Mouse (Mus musculus): ENCODE data around the gene Col12a1.
A peak's percentile ranks its signal among the peaks of the same experiment; 100 is the strongest.

The Col12a1 gene

DNA sequence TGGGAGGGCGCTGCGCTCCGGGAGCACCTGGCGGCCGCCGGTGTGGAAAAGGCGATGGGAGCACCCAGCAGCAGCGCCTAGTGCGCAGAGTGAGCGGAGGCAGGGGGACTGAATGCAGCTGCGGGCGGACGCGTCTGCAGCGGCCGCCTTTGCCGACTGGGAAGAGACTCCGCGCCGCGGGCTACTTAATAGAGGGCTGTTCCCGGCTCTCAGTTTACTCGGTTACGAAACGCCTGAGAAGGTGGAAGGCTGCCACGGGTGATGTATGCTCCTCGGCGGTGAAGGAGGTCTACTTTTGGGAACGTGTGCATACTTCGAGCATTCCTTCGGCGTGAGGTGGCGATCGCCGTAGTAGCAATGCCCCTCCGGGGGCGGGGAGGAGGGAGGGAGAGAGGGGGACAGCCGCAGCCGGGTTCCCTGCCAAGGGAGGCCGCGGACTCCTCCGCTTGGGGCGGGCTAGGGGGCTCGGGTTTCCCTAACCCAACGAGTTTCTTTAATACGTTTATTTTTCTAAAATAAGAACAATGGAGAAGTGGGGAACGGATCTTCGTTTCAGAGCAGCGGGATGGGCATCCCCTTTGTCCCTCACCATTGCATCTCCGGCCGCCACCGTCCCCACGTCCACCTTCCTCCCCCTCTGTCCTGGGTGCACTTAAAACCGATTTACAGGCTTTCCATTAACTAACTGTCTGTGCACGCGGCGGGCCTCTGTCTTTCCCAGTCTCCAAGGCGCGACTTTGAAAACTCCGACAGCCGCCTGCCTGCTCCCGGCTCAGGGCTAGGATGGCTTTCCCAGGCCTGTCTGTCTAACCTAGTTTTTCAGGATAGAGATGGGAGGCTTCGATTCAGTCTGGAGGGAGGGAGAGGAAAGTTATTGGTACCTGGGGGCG, at the start of gene Col12a1:
Gene Col12a1 (minus strand): TSS at position 351 of the 890 bp plus-strand sequence.
- DNase-seq (ENCODE audit: low read depth), result peak; percentile 92

DNA sequence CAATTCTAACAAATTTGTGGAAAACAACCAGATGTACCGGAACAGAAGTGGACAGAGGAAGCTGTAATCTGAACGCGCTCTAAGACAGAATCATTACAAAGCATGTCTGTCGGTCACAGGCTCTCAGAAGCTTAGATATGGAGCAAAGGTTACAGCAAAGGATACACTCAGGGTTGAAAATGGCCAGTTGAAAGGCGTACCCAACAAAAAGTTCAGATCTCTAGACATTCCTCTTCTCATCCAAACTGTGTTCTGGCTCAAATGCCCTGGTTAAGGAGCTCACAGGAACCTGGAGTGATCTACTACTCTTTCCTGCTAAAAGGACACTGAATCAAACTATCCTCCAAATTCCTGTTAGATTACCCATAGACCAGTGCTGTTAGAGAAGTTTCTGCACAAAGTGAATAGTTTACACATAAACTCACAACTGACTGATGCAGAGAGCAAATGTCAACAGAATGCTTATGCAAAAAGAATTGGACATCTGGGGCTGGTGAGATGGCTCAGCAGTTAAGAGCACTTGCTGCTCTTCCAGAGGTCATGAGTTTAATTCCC, 48.4 kb upstream of the Col12a1 start:
- peak; percentile 19 for DNase-seq (ENCODE audit: low read depth)

DNA sequence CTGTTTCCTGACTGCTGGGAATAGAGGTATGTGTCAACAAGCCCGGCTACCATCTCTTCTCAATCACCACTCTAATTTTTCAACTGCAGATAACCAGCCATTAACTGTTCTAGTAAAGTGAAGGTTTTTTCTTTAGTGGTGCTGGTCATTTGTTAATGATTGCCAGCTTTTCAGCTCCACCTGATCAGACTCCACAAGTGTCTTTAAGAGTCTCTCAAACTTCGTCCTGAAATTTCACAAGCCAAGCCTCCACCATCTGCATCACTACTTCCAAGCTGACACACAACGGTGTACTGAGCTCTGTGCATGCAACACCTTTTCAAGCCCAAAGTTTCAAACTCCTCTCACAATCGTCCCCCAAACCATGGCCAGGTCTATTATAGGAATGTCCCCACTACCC, 46.7 kb upstream of the Col12a1 start:
- DNase-seq (ENCODE audit: low read depth), result no peak

- DNase-seq (ENCODE audit: low read depth), result no peak
Measured at GRCm38 (mm10) chr9:79762519-79762918, 43.9 kb upstream of the Col12a1 start.

GRCm38 (mm10) chr9:79760076-79760475, 41.4 kb upstream of the Col12a1 start:
- DNase-seq (ENCODE audit: low read depth), result no peak

- peak; percentile 96 for DNase-seq (ENCODE audit: low read depth)
Measured at GRCm38 (mm10) chr9:79759385-79760005, 40.9 kb upstream of the Col12a1 start, which contains the start of gene Cox7a2. Gene Cox7a2, minus strand, starts transcription at chr9:79759878.

DNA sequence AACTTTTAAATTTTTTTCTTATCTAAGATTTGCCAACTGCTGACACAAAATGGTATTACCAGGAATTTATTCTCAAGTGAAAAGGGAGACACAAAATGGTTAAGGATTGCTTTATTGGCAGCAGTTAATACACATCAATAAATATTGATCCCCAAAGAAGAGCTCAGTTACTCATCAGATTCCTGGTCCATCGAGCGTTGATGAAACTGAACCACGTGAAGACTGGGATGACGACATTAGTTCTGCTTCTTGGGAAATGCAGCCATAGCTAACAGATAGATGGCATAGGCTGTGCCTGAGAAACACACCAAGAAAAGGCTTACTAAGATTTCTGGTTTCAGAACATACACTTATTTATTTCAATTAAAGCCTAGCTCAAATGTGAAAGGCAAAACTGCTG, 36.7 kb upstream of the Col12a1 start:
- no peak for DNase-seq (ENCODE audit: low read depth)

- DNase-seq (ENCODE audit: low read depth), result no peak
Measured at GRCm38 (mm10) chr9:79751846-79752245, 33.2 kb upstream of the Col12a1 start.

DNA sequence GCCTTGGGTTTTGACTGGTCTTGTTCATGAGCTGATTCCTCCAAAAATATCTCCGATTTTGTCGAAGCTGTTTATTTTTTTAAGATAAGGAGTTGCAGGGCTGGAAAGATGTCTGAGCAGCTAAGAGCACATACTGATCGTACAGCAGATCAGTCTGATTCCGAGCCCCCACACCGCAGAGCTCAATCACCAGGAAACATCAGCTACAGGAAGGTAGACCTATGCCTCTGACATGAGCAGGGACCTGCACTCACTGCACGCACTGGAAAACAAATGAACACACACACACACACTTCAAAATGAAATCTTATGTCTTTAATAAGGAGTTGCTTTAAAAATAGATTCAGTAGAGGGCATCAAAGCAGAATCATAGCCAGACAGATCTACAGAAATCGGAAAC, 32.1 kb upstream of the Col12a1 start:
- no peak for DNase-seq (ENCODE audit: low read depth)

DNA sequence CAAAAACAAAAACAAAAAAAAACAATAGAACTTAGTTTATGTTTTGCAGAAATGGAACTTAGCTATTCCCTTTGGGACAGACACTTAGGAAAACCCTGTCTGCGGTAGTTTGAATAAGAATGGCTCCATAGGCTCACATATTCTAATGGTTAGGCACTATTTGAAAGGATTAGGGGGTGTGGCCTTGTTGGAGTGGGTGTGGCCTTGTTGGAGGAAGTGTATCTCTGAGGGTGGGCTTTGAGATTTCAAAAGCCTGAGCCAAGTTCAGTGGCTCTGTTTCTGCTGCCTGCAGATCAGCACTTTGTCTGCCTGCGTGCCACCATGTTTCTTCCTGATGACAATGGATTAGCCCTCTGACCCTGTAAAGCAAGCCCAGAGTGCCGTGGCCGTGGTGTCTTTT, 26.4 kb upstream of the Col12a1 start:
- DNase-seq (ENCODE audit: low read depth), result no peak

DNA sequence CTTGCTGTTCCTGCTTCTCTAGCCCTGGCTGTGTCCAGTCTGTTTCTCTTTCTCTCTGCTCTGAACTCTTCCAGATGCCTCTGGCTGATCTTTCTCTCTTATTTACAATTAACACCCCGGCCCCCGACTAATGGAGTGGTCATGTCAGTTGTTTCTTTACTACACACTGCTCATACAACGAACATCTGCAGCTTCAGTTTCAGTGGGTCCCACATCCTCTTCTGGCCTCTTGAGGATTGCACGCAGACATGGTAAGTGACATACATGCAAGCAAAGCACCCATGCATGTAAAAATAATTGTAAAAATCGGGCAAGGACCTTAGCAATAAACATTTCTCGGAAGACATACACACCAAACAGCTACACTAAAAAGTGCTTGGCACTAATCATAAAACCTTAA, 17.0 kb upstream of the Col12a1 start:
- DNase-seq (ENCODE audit: low read depth), result no peak

- DNase-seq (ENCODE audit: low read depth), result no peak
Measured at GRCm38 (mm10) chr9:79730301-79730700, 11.7 kb upstream of the Col12a1 start.

DNA sequence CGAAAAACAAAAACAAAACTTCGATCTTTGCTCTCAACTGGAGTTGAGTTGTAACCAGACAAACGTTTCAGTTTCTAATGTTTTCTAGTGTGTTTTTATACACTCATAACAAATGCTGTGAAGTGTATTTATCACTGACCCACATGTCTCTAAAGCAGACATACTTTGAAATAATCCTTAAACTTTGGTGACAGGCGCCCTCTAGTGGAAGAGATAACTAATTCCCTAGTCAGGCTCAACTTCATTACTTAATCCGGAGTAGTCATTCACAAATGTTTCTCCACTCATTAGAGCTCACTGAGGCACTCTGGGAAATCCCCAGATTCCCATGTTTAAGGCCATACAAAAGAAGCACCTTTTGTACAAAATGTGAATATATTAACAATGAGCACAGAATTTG, 4.5 kb upstream of the Col12a1 start:
- DNase-seq (ENCODE audit: low read depth), result peak; percentile 80

GRCm38 (mm10) chr9:79721056-79721455, 2.4 kb upstream of the Col12a1 start:
- peak; percentile 79 for DNase-seq (ENCODE audit: low read depth)

DNA sequence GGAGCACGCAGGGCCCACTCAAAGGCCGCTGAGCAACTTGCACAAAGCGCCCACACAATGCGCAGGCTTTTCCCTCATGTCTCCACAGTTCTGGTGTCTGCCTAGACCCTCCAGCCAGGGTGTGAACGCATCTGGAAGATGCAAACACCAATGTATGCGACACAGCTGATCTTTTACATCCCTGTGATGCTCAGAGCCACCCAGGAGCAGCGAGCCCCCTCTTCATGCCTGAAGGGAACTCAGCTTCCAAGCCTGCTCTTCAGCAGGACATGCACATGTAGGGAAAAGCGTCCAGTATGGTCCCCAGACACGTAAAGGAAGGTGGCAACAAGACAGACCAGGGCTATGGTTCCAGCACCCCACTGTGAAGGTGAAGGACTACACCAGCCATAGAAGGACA, 1.5 kb upstream of the Col12a1 start:
- DNase-seq (ENCODE audit: low read depth), result no peak

DNA sequence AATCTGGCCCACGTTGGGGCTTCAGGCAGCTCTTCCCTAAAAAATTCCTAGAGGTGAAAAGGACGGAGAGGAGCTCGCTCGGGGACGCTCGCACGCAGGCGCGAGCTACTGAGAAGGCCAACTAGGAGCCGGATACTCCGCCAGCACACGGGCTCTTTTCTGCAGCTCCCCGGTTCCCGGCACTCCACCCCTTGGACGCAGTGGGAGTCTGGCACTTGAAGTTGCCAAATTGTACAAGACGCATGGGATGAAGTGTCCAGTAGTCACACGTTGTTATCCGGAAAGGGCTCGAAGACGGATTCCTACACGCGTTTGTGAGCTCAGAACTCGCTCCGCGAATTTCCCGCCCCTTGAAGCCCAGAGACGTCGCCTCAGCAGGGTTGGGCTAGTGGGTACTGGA, 820 bp upstream of the Col12a1 start:
- no peak for DNase-seq (ENCODE audit: low read depth)

DNA sequence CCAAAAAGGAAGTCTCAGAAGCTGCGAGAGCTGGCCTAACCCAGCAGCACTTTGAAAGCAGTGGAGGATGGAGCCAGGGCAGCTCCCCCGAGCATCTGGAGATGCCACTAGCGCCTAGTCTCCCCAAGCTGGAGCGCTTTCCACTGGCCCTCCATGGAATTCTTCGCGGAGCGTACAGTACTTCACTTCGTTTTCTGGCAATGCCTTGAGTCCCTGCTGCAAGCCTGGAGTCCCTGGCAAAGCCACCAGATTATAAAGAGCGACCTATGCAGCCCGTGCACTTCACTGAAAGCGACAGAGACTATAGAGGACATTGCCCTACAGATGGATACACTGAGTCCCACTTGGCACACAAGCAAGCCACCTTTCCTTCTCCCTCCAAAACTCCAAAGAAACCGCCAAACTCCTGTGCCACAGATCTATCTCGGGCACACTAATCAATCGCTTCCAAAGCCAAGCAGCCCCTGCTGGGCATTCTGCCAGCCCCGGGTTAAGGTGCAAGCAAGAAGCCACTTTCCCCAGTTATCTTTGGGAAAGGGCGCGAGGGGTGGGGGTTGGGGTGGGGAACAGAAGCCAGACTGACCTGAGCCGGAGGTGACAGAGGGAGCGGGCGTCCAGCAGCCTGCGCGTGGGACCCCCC, 675 bp downstream of the Col12a1 start:
- DNase-seq (ENCODE audit: low read depth), result peak; percentile 39

DNA sequence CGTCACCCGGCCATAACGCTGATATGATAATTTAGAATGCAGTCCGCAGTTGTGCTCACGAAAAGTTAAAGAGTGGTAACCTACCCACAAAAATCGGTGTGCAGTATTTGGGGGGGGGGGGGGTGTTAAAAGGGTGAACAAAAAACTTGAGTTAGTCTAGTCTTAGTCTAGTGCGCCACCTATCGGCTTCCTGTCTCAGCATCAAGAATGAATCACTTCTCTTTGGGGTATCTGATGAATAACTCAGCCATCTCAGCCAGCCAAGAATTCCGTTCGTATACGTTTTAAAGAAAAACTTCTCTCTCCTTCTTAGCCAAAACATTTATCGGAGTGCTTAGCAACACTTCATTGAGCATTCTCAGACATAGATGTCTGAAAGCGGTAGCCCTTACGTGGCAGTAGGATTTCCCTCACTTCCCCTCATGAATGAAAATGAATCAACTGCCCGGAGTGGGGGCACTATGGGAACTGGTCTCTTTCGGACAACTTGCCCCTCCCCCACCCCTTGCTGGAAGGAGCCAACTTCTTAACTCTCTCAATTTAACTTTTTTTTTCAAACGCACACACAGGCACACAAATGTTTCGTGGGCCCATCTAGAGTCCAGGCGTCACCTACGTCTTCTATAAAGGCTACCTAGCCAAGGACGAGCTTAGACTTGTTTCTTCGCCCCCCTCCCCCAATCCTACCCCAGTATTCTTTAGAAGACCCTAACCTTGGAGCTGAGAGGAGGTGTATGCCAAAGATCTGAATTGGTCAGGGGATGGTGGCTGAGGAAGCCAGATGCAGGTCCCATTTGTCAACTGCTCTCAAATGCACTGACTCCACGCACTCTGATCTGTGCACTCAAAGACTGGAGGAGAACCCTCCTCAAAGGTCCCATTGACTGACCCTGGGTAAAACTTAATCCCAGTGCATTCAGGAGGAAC, 1.5 kb downstream of the Col12a1 start:
- DNase-seq (ENCODE audit: low read depth), result peak; percentile 92

DNA sequence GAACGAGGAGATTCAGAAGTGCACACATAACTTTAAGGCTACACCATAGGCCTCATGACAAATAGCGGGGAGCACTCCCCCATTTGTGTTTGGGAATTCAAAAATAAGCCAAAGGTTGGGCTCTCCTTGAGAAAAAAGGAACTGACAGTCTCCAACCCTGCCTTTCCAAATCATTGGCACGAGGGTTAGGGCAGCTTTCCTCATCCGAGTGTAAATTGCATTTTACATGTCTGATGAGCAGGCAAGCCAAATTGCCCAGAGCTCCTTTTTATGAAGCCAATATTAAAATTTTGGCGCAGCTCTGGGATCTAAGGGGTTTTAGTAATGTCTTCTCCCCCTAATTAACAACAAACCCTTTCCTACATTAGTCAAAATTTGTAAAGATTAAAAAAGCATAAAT, 2.1 kb downstream of the Col12a1 start:
- peak; percentile 10 for DNase-seq (ENCODE audit: low read depth)

GRCm38 (mm10) chr9:79714471-79715045, 4.1 kb downstream of the Col12a1 start:
- DNase-seq (ENCODE audit: low read depth), result no peak
